Mouse (Mus musculus): ENCODE data around the gene Igfbp4. TPM values are rescaled to one million over a fixed set of nuclear protein-coding genes. Genes with fewer than 3 reads are reported as not detected.

Gene Igfbp4
- total and polyA plus RNA-seq, 3 experiments = 89.8 to 221 TPM; not detected in 1

DNA sequence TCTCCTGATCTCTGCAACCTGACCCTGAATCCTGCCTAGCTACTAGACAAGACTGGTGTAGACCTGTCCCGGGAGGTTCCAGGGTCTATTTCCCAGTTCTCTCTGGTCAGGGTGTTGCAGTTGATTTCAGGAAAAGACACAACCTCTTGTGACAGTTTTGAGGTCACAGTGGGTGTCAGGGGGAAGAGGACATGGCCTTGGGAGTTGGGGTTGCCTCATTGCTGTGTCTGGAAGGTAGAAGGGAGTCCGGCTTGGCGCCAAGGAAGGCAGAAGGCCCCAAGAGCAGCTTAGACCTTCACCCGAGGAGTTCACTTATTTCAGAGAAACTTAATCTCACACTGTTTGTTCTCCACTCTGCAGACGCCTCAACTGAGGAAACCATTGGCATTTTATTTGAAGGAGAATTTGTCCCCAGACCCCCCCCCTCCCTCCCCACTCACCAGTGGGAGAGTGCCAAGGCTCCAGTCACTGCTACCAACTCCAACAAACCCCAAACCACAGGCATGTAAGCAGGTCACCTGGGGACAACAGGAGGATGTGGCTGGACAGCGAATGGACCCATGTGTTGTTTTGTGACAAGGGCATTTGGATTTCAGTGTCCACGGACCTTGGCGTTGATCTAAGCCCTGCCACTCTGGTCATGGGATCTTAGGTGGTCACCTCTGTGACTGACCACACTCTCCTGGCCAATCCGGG is 61.7 kb downstream of the Igfbp4 start:
- Histone ChIP-seq H3K9ac (ENCODE audit: control insufficient read depth, low read depth, low read length, poor library complexity, severe bottlenecking) (no peak overlapping the region), H3K4me3 (ENCODE audit: control insufficient read depth in 1 of 2, insufficient read depth in 1 of 2, low read depth in 2 of 2, low read length in 2 of 2) (no peak overlapping the region)

More for the DNA sequence above, 61.7 kb downstream of the Igfbp4 start:
- H3K79me2 ChIP-seq (ENCODE audit: control insufficient read depth, insufficient read depth, low read length, poor library complexity) = no peaks in the 10 kb centered on the region
- peaks cover 0 to 39% of the 10 kb centered on the region in 2 experiments; a peak in 2 of 4 replicates for H3K36me3 ChIP-seq (ENCODE audit: control insufficient read depth in 1 of 2, insufficient read depth in 2 of 2, low read length in 2 of 2)
- H3K27me3 ChIP-seq (ENCODE audit: control insufficient read depth in 1 of 2, insufficient read depth in 2 of 2, low read length in 2 of 2) = no peaks in the 10 kb centered on the region
- peak; percentile 12; the same call in 1 of the 2 replicates for TF ChIP-seq SIN3A (IDR thresholded peaks at IDR 0.05; ENCODE audit: low read length)
- TF ChIP-seq HCFC1 (IDR thresholded peaks at IDR 0.05; ENCODE audit: low read depth, low read length) = no peak
- H3K27ac ChIP-seq (ENCODE audit: control insufficient read depth, low read depth, low read length) = no peak overlapping the region
- no peak for DNase-seq (ENCODE audit: low read depth, low spot score)
- no peaks in the 10 kb centered on the region for H3K9me3 ChIP-seq (replicated peaks; ENCODE audit: insufficient read depth, low read length)
- H3K4me1 ChIP-seq (ENCODE audit: control insufficient read depth in 1 of 2, insufficient read depth in 2 of 2, low read length in 2 of 2) = peaks cover 26 to 55% of the 10 kb centered on the region in 2 experiments

Other genes starting within 250 kb of the Igfbp4 start
- 35.0 and 37.1 TPM in 2 replicates for gene Msl1, start 245.7 kb upstream of the Igfbp4 start, total RNA-seq (2012; rRNA removed)
- 10 to 100 TPM in 1 of 2 experiments, not detected in 1; 49.4 TPM for gene Msl1, start 245.7 kb upstream of the Igfbp4 start, polyA plus RNA-seq (2012; ENCODE audit: insufficient read depth in 1 of 2, insufficient read length in 2 of 2, low read depth in 1 of 2, low replicate concordance in 2 of 2, missing spikeins in 1 of 2)
- gene Casc3, start 236.3 kb upstream of the Igfbp4 start, total RNA-seq (2012; rRNA removed) = 18.2 and 20.9 TPM in 2 replicates
- gene Casc3, start 236.3 kb upstream of the Igfbp4 start, polyA plus RNA-seq (2012; ENCODE audit: insufficient read depth in 1 of 2, insufficient read length in 2 of 2, low read depth in 1 of 2, low replicate concordance in 2 of 2, missing spikeins in 1 of 2) = 10 to 100 TPM; 58.6 to 61.0 TPM
- gene Rapgefl1, start 204.5 kb upstream of the Igfbp4 start, total RNA-seq (2012; rRNA removed) = 0.46 and 0.58 TPM in 2 replicates
- gene Rapgefl1, start 204.5 kb upstream of the Igfbp4 start, polyA plus RNA-seq (2012; ENCODE audit: insufficient read depth in 1 of 2, insufficient read length in 2 of 2, low read depth in 1 of 2, low replicate concordance in 2 of 2, missing spikeins in 1 of 2) = 1 to 10 TPM in 1 of 2 experiments, not detected in 1; 1.4 TPM
- gene Wipf2, start 177.6 kb upstream of the Igfbp4 start, total RNA-seq (2012; rRNA removed) = 2.9 and 3.2 TPM in 2 replicates
- 1 to 10 TPM in 1 of 2 experiments, not detected in 1; 7.1 TPM for gene Wipf2, start 177.6 kb upstream of the Igfbp4 start, polyA plus RNA-seq (2012; ENCODE audit: insufficient read depth in 1 of 2, insufficient read length in 2 of 2, low read depth in 1 of 2, low replicate concordance in 2 of 2, missing spikeins in 1 of 2)
- gene Cdc6, start 133.4 kb upstream of the Igfbp4 start, total RNA-seq (2012; rRNA removed) = 83.4 and 104 TPM in 2 replicates
- gene Cdc6, start 133.4 kb upstream of the Igfbp4 start, polyA plus RNA-seq (2012; ENCODE audit: insufficient read depth in 1 of 2, insufficient read length in 2 of 2, low read depth in 1 of 2, low replicate concordance in 2 of 2, missing spikeins in 1 of 2) = 10 to 100 TPM; 56.9 to 69.4 TPM
- gene Rara, start 113.4 kb upstream of the Igfbp4 start, total RNA-seq (2012; rRNA removed) = 9.8 and 12.1 TPM in 2 replicates
- gene Rara, start 113.4 kb upstream of the Igfbp4 start, polyA plus RNA-seq (2012; ENCODE audit: insufficient read depth in 1 of 2, insufficient read length in 2 of 2, low read depth in 1 of 2, low replicate concordance in 2 of 2, missing spikeins in 1 of 2) = 10 to 100 TPM in 1 of 2 experiments, not detected in 1; 13.7 TPM
- gene Gjd3, start 58.2 kb upstream of the Igfbp4 start, total RNA-seq (2012; rRNA removed) = not detected in 2 replicates
- not detected for gene Gjd3, start 58.2 kb upstream of the Igfbp4 start, polyA plus RNA-seq (2012; ENCODE audit: insufficient read depth in 1 of 2, insufficient read length in 2 of 2, low read depth in 1 of 2, low replicate concordance in 2 of 2, missing spikeins in 1 of 2)
- 443 and 477 TPM in 2 replicates for gene Top2a, start 17.1 kb upstream of the Igfbp4 start, total RNA-seq (2012; rRNA removed)
- gene Top2a, start 17.1 kb upstream of the Igfbp4 start, polyA plus RNA-seq (2012; ENCODE audit: insufficient read depth in 1 of 2, insufficient read length in 2 of 2, low read depth in 1 of 2, low replicate concordance in 2 of 2, missing spikeins in 1 of 2) = 100 to 1,000 TPM; 395 to 643 TPM
- gene Tns4, start 48.1 kb downstream of the Igfbp4 start, total RNA-seq (2012; rRNA removed) = not detected in 2 replicates
- gene Tns4, start 48.1 kb downstream of the Igfbp4 start, polyA plus RNA-seq (2012; ENCODE audit: insufficient read depth in 1 of 2, insufficient read length in 2 of 2, low read depth in 1 of 2, low replicate concordance in 2 of 2, missing spikeins in 1 of 2) = under 1 TPM in 1 of 2 experiments, not detected in 1; 0.03 TPM
- 0.04 TPM in 1 of 2 replicates, not detected in the other for gene Ccr7, start 113.8 kb downstream of the Igfbp4 start, total RNA-seq (2012; rRNA removed)
- under 1 TPM in 1 of 2 experiments, not detected in 1; 0.06 TPM for gene Ccr7, start 113.8 kb downstream of the Igfbp4 start, polyA plus RNA-seq (2012; ENCODE audit: insufficient read depth in 1 of 2, insufficient read length in 2 of 2, low read depth in 1 of 2, low replicate concordance in 2 of 2, missing spikeins in 1 of 2)
- 243 and 265 TPM in 2 replicates for gene Smarce1, start 189.8 kb downstream of the Igfbp4 start, total RNA-seq (2012; rRNA removed)
- gene Smarce1, start 189.8 kb downstream of the Igfbp4 start, polyA plus RNA-seq (2012; ENCODE audit: insufficient read depth in 1 of 2, insufficient read length in 2 of 2, low read depth in 1 of 2, low replicate concordance in 2 of 2, missing spikeins in 1 of 2) = 100 to 1,000 TPM in 1 of 2 experiments, not detected in 1; 277 TPM
- not detected in 2 replicates for gene Krt222, start 202.8 kb downstream of the Igfbp4 start, total RNA-seq (2012; rRNA removed)
- gene Krt222, start 202.8 kb downstream of the Igfbp4 start, polyA plus RNA-seq (2012; ENCODE audit: insufficient read depth in 1 of 2, insufficient read length in 2 of 2, low read depth in 1 of 2, low replicate concordance in 2 of 2, missing spikeins in 1 of 2) = under 1 TPM in 1 of 2 experiments, not detected in 1; 0.07 TPM
- gene Krt24, start 244.0 kb downstream of the Igfbp4 start, total RNA-seq (2012; rRNA removed) = not detected in 2 replicates
- gene Krt24, start 244.0 kb downstream of the Igfbp4 start, polyA plus RNA-seq (2012; ENCODE audit: insufficient read depth in 1 of 2, insufficient read length in 2 of 2, low read depth in 1 of 2, low replicate concordance in 2 of 2, missing spikeins in 1 of 2) = not detected